Mouse (Mus musculus) gastrocnemius, adult 2 months (tissue): Measurements from ENCODE around the gene Sema6b. TPM values are rescaled to one million over a fixed set of nuclear protein-coding genes. Genes with fewer than 3 reads are reported as not detected.

Experiments used
- DNase-seq: peaks from one replicate; pipeline ENCODE4 v3.0.0; 2022
- H3K27ac ChIP-seq: fragments of 200-600 bp; 2 replicates; pipeline ENCODE4 v1.8.1; 2022; ENCODE audit warnings: mild to moderate bottlenecking
- H3K4me3 ChIP-seq: fragments of 200-600 bp; 2 replicates; pipeline ENCODE4 v1.8.1; 2022; ENCODE audit warnings: mild to moderate bottlenecking, moderate library complexity
- CTCF ChIP-seq: fragments of 200-600 bp; IDR thresholded peaks from 2 replicates; pipeline ENCODE4 v1.8.1; 2022; ENCODE audit warnings: antibody characterized with exemption, mild to moderate bottlenecking, moderate library complexity
- intact Hi-C: fragments of 180-260 bp; cut with DNase I; formaldehyde crosslinking; loops from one replicate; pipeline ENCODE4 v1.15.1; 2025
- total RNA-seq, 2 experiments: library from RNA; stranded (reverse); gene quantifications; 2 replicates each; pipeline ENCODE4 v1.2.3; 2021

The Sema6b gene
- total RNA-seq, 2 experiments from 2014 or later, result 1.9 to 3.2 TPM

GRCm38 (mm10) chr17:56164510-56164909, 24.4 kb upstream of the Sema6b start:
- intact Hi-C loops, result no loop called here
- no peak for DNase-seq
- Histone ChIP-seq H3K4me3 (no peak overlapping the region), H3K27ac (peak overlapping the region; percentile 48; the same call in 1 of the 2 replicates)
- no peak for TF ChIP-seq CTCF

- TF ChIP-seq CTCF, result no peak
- peak overlapping the region; percentile 76 for H3K27ac ChIP-seq
- intact Hi-C loops, result no loop called here
- peak overlapping the region; percentile 72 for H3K4me3 ChIP-seq
- no peak for DNase-seq
Measured at GRCm38 (mm10) chr17:56163523-56164102, 23.5 kb upstream of the Sema6b start.

- peak; percentile 96 for DNase-seq
- Histone ChIP-seq H3K27ac (peak within 1 kb of the TSS; percentile 78), H3K4me3 (peak within 1 kb of the TSS; percentile 72)
- TF ChIP-seq CTCF, result no peak
- intact Hi-C loops, result no loop called here
Measured at GRCm38 (mm10) chr17:56162231-56162774, 22.2 kb upstream of the Sema6b start, which contains the start of gene Tnfaip8l1. Tnfaip8l1 (plus strand) TSS chr17:56162477.

GRCm38 (mm10) chr17:56159729-56160128, 19.6 kb upstream of the Sema6b start:
- H3K27ac ChIP-seq, result no peak overlapping the region
- intact Hi-C loops, result loop anchor here (1.0 kb wide), 1 partner anchor 25 kb away; no protein-coding TSS in a partner anchor
- H3K4me3 ChIP-seq, result no peak overlapping the region
- peak; percentile 95 for TF ChIP-seq CTCF
- DNase-seq, result peak; percentile 75

GRCm38 (mm10) chr17:56153643-56154042, 13.5 kb upstream of the Sema6b start:
- no peak for TF ChIP-seq CTCF
- Histone ChIP-seq H3K4me3 (no peak overlapping the region), H3K27ac (no peak overlapping the region)
- DNase-seq, result peak; percentile 75
- intact Hi-C loops, result no loop called here

GRCm38 (mm10) chr17:56149897-56150296, 9.8 kb upstream of the Sema6b start:
- intact Hi-C loops, result no loop called here
- Histone ChIP-seq H3K4me3 (no peak overlapping the region), H3K27ac (no peak overlapping the region)
- no peak for TF ChIP-seq CTCF
- DNase-seq, result no peak

- Histone ChIP-seq H3K4me3 (no peak overlapping the region), H3K27ac (no peak overlapping the region)
- TF ChIP-seq CTCF, result no peak
- intact Hi-C loops, result no loop called here
- DNase-seq, result no peak
Measured at GRCm38 (mm10) chr17:56148790-56149618, 8.9 kb upstream of the Sema6b start.

GRCm38 (mm10) chr17:56148280-56148679, 8.1 kb upstream of the Sema6b start:
- intact Hi-C loops, result no loop called here
- H3K4me3 ChIP-seq, result no peak overlapping the region

GRCm38 (mm10) chr17:56147420-56147819, 7.3 kb upstream of the Sema6b start:
- Histone ChIP-seq H3K27ac (no peak overlapping the region), H3K4me3 (no peak overlapping the region)
- TF ChIP-seq CTCF, result no peak
- DNase-seq, result no peak
- intact Hi-C loops, result no loop called here

More at GRCm38 (mm10) chr17:56148280-56148679, 8.1 kb upstream of the Sema6b start:
- TF ChIP-seq CTCF, result no peak
- no peak for DNase-seq
- H3K27ac ChIP-seq, result no peak overlapping the region

- TF ChIP-seq CTCF, result no peak
- Histone ChIP-seq H3K27ac (no peak overlapping the region), H3K4me3 (no peak overlapping the region)
- intact Hi-C loops, result no loop called here
- DNase-seq, result no peak
Measured at GRCm38 (mm10) chr17:56146131-56146530, 6.0 kb upstream of the Sema6b start.

GRCm38 (mm10) chr17:56144546-56144945, 4.4 kb upstream of the Sema6b start:
- H3K27ac ChIP-seq, result no peak overlapping the region
- intact Hi-C loops, result no loop called here
- no peak for TF ChIP-seq CTCF
- no peak overlapping the region for H3K4me3 ChIP-seq
- no peak for DNase-seq

- TF ChIP-seq CTCF, result no peak
- Histone ChIP-seq H3K4me3 (peak overlapping the region; percentile 68), H3K27ac (no peak overlapping the region)
- intact Hi-C loops, result no loop called here
- no peak for DNase-seq
Measured at GRCm38 (mm10) chr17:56141702-56142605, 1.8 kb upstream of the Sema6b start.
